Mouse (Mus musculus) intestine, embryonic 15.5 days (tissue): ENCODE data around the gene Gm28729. TPM values are rescaled to one million over a fixed set of nuclear protein-coding genes. Genes with fewer than 3 reads are reported as not detected.
A peak's percentile ranks its signal among the peaks of the same experiment; 100 is the strongest.

Experiments used
- ATAC-seq: fragments of 200-750 bp; cut with Nextera tagmentation; 2 replicates; pipeline ENCODE4 v1.8.0; 2017; ENCODE audit warnings: moderate TSS enrichment, moderate library complexity
- H3K27ac ChIP-seq: fragments of 300-500 bp; sonication (generic); 2 replicates; pipeline ENCODE4 v1.5.1; 2015; ENCODE audit warnings: mild to moderate bottlenecking, inconsistent platforms
- H3K27me3 ChIP-seq: fragments of 300-500 bp; sonication (generic); replicated peaks from 2 replicates; pipeline ENCODE4 v1.6.1; 2015; ENCODE audit warnings: inconsistent platforms
- H3K36me3 ChIP-seq: fragments of 300-500 bp; sonication (generic); 2 replicates; pipeline ENCODE4 v1.6.1; 2015; ENCODE audit warnings: inconsistent platforms
- H3K4me1 ChIP-seq: fragments of 300-500 bp; sonication (generic); replicated peaks from 2 replicates; pipeline ENCODE4 v1.6.1; 2015; ENCODE audit warnings: inconsistent platforms
- H3K4me2 ChIP-seq: fragments of 300-500 bp; sonication (generic); replicated peaks from 2 replicates; pipeline ENCODE4 v1.6.1; 2015; ENCODE audit warnings: mild to moderate bottlenecking, inconsistent platforms
- H3K4me3 ChIP-seq: fragments of 300-500 bp; sonication (generic); replicated peaks from 2 replicates; pipeline ENCODE4 v1.5.1; 2015; ENCODE audit warnings: inconsistent platforms
- H3K9ac ChIP-seq: fragments of 300-500 bp; sonication (generic); 2 replicates; pipeline ENCODE4 v1.6.1; 2015; ENCODE audit warnings: inconsistent platforms
- H3K9me3 ChIP-seq: fragments of 300-500 bp; sonication (generic); 2 replicates; pipeline ENCODE4 v1.6.1; 2016; ENCODE audit warnings: inconsistent platforms
- WGBS: fragments of 180-500 bp; shearing (Covaris S2); methylation state at CpG from one replicate; pipeline ENCODE4 v1.1.7; 2015; 5-methylcytosine and 5-hydroxymethylcytosine counted together
- polyA plus RNA-seq: library from polyadenylated mRNA; unstranded; fragments of >200 nt; fragmentation: Nextera tagmentation; extraction: Ambion mirVana; gene quantifications from 2 replicates; pipeline ENCODE4 v1.2.1, GENCODE M21; 2015

Gene Gm28729
- polyA plus RNA-seq, result not detected in 2 replicates

- no peaks in the 10 kb centered on the region for H3K27me3 ChIP-seq
- WGBS, result 48% methylated on average over 12 of the region's 12 CpGs
- no peaks in the 10 kb centered on the region for H3K9me3 ChIP-seq
- no peaks in the 10 kb centered on the region for H3K4me1 ChIP-seq
- H3K4me2 ChIP-seq, result no peak within 1 kb of the TSS
- H3K4me3 ChIP-seq, result no peak within 1 kb of the TSS
- no peak within 1 kb of the TSS for H3K27ac ChIP-seq
- ATAC-seq, result 0 out of 2 replicates have a peak, but pooled peaks have one; percentile 31
- H3K9ac ChIP-seq, result no peak within 1 kb of the TSS
- H3K36me3 ChIP-seq, result no peaks in the 10 kb centered on the region
Measured at GRCm38 (mm10) chr9:96524972-96525506, at the start of gene Gm28729. Gene Gm28729, minus strand, starts transcription at chr9:96525264.

GRCm38 (mm10) chr9:96573252-96573651 is 48.2 kb upstream of the Gm28729 start:
- no peaks in the 10 kb centered on the region for H3K9me3 ChIP-seq
- H3K36me3 ChIP-seq, result no peaks in the 10 kb centered on the region
- 9% methylated on average over 1 of the region's 1 CpGs for WGBS
- no peaks in the 10 kb centered on the region for H3K4me1 ChIP-seq
- no peak overlapping the region for H3K4me2 ChIP-seq
- H3K4me3 ChIP-seq, result no peak overlapping the region
- H3K9ac ChIP-seq, result no peak overlapping the region
- no peak for ATAC-seq
- H3K27me3 ChIP-seq, result no peaks in the 10 kb centered on the region
- no peak overlapping the region for H3K27ac ChIP-seq

- no peak overlapping the region for H3K9ac ChIP-seq
Measured at GRCm38 (mm10) chr9:96572754-96573153, 47.7 kb upstream of the Gm28729 start.

DNA sequence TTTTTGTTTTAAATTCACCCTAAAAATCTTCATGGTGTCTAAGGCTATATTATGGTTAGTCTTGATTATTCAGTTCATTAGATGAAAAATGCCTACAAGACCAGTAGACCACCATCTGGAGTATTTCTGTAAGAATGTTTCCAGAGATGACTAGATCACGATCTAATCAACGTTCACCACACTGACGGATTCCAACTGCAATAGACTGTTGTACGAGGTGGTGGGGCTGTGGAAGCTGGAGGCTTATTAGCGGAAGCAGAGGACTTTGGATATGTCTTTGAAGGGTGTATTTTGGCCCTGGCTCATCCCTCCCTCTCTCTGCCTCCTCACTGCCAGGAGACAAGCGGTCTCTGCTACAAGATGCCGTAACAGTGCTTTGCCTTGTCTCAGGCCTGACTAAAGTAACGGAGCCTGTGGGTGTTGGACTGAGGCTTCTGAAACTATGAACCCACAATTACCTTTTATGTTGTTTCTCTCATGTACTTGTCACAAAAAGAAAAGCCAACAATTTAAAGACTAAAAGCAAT is 41.5 kb upstream of the Gm28729 start:
- no peak for ATAC-seq
- Histone ChIP-seq H3K4me3 (no peak overlapping the region), H3K27ac (no peak overlapping the region), H3K4me1 (no peaks in the 10 kb centered on the region), H3K9me3 (no peaks in the 10 kb centered on the region), H3K27me3 (no peaks in the 10 kb centered on the region), H3K36me3 (0 out of 2 replicates have a peak, but pooled peaks cover 4% of the 10 kb centered on the region), H3K9ac (no peak overlapping the region), H3K4me2 (no peak overlapping the region)
- 81% methylated on average over 8 of the region's 8 CpGs for WGBS

More at GRCm38 (mm10) chr9:96572754-96573153, 47.7 kb upstream of the Gm28729 start:
- H3K27me3 ChIP-seq, result no peaks in the 10 kb centered on the region
- H3K36me3 ChIP-seq, result no peaks in the 10 kb centered on the region
- H3K9me3 ChIP-seq, result no peaks in the 10 kb centered on the region
- ATAC-seq, result no peak
- 83% methylated on average over 9 of the region's 9 CpGs for WGBS
- no peaks in the 10 kb centered on the region for H3K4me1 ChIP-seq
- no peak overlapping the region for H3K27ac ChIP-seq
- H3K4me2 ChIP-seq, result no peak overlapping the region
- no peak overlapping the region for H3K4me3 ChIP-seq

GRCm38 (mm10) chr9:96563501-96563900 is 38.4 kb upstream of the Gm28729 start:
- 92% methylated on average over 4 of the region's 4 CpGs for WGBS
- H3K36me3 ChIP-seq, result 0 out of 2 replicates have a peak, but pooled peaks cover 12% of the 10 kb centered on the region

DNA sequence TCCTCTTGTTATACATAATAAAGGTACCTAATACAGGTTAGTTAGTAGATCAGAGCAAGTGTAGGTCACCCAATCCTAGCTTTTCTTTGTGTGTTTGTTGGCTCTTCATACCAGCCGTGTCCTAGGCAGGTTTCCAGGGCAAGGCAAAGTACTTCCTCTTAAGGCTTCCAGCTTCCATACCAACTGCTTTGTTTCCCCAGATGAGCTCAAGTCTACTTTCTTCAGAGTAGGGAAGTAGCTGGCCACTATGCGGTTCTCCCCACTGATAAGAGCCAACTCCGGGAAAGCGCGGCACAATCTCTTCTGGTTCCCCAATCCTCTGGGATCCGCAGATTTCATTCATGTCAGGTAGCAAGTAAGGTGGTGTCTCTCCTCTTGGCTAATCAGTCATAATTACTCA is 34.1 kb upstream of the Gm28729 start:
- H3K4me1 ChIP-seq, result no peaks in the 10 kb centered on the region
- 0 out of 2 replicates have a peak, but pooled peaks cover 8% of the 10 kb centered on the region for H3K36me3 ChIP-seq
- no peak overlapping the region for H3K9ac ChIP-seq
- no peak overlapping the region for H3K4me3 ChIP-seq
- no peak for ATAC-seq
- WGBS, result 92% methylated on average over 6 of the region's 6 CpGs
- no peaks in the 10 kb centered on the region for H3K27me3 ChIP-seq
- H3K9me3 ChIP-seq, result no peaks in the 10 kb centered on the region
- H3K27ac ChIP-seq, result no peak overlapping the region
- no peak overlapping the region for H3K4me2 ChIP-seq

More at GRCm38 (mm10) chr9:96563501-96563900, 38.4 kb upstream of the Gm28729 start:
- Histone ChIP-seq H3K27me3 (no peaks in the 10 kb centered on the region), H3K27ac (no peak overlapping the region), H3K9me3 (no peaks in the 10 kb centered on the region), H3K4me2 (no peak overlapping the region), H3K4me3 (no peak overlapping the region), H3K9ac (no peak overlapping the region), H3K4me1 (no peaks in the 10 kb centered on the region)
- ATAC-seq, result no peak

DNA sequence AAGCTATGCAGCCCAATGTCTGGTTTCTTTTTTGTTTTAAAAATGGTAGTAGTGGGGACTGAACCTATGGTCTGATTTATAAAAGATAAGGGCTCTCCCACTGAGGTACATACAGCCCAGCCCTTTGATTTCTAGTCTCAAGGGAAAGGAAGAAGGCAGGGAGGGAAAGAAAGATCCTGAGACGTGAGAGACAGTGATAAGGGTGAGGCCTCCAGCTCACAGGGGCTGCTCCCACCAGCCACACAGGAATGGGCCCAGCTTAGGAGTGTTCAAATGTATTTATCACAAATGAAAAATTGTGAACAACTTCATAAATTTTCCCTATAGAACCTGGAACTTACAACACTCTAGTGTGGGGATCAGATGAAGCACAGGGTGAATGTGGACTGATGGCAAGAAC is 33.5 kb upstream of the Gm28729 start:
- 78% methylated on average over 1 of the region's 1 CpGs for WGBS
- no peak overlapping the region for H3K9ac ChIP-seq
- H3K4me2 ChIP-seq, result no peak overlapping the region
- no peaks in the 10 kb centered on the region for H3K4me1 ChIP-seq
- H3K4me3 ChIP-seq, result no peak overlapping the region
- no peak overlapping the region for H3K27ac ChIP-seq
- no peak for ATAC-seq
- H3K9me3 ChIP-seq, result no peaks in the 10 kb centered on the region
- H3K27me3 ChIP-seq, result no peaks in the 10 kb centered on the region
- H3K36me3 ChIP-seq, result 0 out of 2 replicates have a peak, but pooled peaks cover 8% of the 10 kb centered on the region

DNA sequence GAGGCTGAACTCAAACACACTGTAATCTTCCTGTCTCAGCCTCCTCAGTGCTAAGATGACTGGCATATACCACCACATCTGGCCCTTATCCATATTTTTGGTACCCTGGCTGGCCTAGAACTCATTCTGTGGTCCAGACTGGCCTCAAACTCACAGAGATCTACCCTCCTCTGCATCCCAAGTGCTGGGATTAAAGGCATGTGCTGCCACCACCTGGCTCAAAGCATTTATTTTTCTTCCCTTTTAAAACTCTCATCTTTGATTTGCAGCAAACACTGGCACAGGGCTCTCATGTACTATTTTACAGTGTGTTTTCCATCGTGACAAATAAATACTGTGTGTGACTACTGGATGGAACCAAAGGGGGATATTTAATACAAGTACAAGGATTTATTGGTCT is 29.0 kb upstream of the Gm28729 start:
- ATAC-seq, result no peak
- Histone ChIP-seq H3K4me2 (no peak overlapping the region), H3K9ac (no peak overlapping the region), H3K4me1 (no peaks in the 10 kb centered on the region), H3K27ac (no peak overlapping the region), H3K27me3 (no peaks in the 10 kb centered on the region), H3K9me3 (no peaks in the 10 kb centered on the region), H3K4me3 (no peak overlapping the region), H3K36me3 (0 out of 2 replicates have a peak, but pooled peaks cover 6% of the 10 kb centered on the region)
- WGBS, result 84% methylated on average over 1 of the region's 1 CpGs

DNA sequence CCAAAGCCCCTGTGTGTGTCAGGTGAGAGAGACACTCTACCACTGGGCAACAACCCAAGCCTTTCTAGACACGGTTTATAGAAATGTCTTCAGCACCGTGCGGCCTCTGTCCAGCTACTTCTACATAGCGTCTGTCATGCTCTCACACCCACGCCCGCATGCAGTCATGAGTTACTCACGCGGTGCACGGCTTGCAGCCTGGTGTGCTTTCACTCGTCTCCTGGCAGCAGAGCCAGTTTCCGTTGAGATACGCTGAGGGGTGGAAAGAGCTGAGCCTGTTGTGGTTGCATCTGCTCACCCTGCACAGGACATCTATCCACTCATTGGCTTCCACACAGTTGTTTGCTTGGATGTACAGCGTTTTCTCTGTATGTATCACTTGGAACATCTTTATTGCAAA is 20.3 kb upstream of the Gm28729 start:
- H3K9ac ChIP-seq, result no peak overlapping the region
- H3K27ac ChIP-seq, result no peak overlapping the region
- H3K9me3 ChIP-seq, result no peaks in the 10 kb centered on the region
- H3K4me2 ChIP-seq, result no peak overlapping the region
- 0 out of 2 replicates have a peak, but pooled peaks cover 2% of the 10 kb centered on the region for H3K36me3 ChIP-seq
- WGBS, result 92% methylated on average over 13 of the region's 13 CpGs
- H3K27me3 ChIP-seq, result no peaks in the 10 kb centered on the region
- ATAC-seq, result no peak
- no peaks in the 10 kb centered on the region for H3K4me1 ChIP-seq
- H3K4me3 ChIP-seq, result no peak overlapping the region

DNA sequence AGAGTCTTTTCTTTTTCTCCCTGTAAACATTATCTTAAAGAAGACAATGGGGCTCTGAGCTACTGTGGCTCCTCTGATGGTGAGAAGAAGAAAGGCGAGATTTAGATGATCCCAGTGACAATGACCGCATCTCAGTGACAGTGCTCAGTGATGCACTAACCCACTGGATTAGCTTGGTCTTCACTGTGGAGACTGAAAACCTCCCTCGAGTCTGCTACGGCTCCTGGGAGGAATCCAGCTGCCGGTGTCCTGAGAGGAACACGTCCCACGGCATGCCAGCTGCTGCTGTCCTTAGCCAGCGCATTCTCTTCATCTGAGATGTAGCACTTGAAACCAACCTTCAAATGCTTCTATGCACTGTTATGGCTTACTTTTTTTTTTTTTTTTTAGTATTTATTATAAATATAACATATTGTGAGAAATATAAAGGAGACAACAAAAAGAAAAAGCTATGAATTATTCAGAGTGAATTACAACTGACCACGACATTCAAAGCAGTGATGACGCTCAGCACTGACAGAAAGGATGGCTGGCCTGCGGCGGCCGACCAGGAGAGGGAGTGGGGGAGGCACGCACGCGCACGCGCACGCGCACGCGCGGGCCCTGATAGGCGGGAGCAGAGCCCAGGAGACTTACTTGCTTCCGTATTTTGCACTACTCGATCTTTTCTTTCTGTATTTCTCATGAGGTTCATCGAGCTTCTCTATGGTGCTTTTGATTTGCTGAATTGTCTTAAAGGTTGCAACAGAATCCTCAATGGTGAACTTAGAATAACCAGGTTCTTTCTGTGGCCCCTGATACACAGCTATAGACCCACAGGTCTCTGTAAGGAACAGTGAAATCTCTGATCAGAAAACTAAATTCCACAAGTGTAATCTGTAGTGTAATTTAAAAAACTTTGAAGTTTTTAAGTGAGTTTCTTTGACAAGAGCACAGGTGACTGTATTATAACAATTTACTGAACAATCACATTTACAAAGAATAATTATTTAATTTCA is 18.9 kb upstream of the Gm28729 start:
- no peaks in the 10 kb centered on the region for H3K9me3 ChIP-seq
- peak overlapping the region; percentile 28; the same call in 1 of the 2 replicates for H3K4me2 ChIP-seq
- ATAC-seq, result peak; percentile 84
- H3K27ac ChIP-seq, result no peak overlapping the region
- WGBS, result 37% methylated on average over 27 of the region's 27 CpGs
- H3K9ac ChIP-seq, result no peak overlapping the region
- H3K36me3 ChIP-seq, result 0 out of 2 replicates have a peak, but pooled peaks cover 2% of the 10 kb centered on the region
- no peaks in the 10 kb centered on the region for H3K27me3 ChIP-seq
- no peaks in the 10 kb centered on the region for H3K4me1 ChIP-seq
- no peak overlapping the region for H3K4me3 ChIP-seq

DNA sequence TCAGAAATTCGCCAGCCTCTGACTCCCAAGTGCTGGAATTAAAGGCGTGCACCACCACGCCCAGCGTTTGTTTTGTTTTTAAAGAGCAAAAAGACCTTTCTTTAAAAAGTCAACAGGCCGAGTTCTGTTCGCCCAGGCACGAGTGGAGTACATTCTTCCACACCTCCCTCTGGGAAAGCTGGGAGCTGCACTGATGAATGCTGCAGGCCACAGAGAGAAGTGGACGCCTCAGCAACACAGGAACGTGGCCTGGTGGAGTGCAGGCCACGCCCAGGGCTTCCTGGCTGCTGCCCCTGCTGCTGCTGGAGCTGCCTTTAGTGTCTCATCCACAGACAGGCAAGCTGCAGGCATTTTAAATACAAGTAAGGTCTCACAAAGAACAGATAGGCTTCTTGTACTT is 13.9 kb upstream of the Gm28729 start:
- no peaks in the 10 kb centered on the region for H3K9me3 ChIP-seq
- 0 out of 2 replicates have a peak, but pooled peaks cover 2% of the 10 kb centered on the region for H3K36me3 ChIP-seq
- H3K27me3 ChIP-seq, result no peaks in the 10 kb centered on the region
- 55% methylated on average over 10 of the region's 10 CpGs for WGBS
- no peak for ATAC-seq
- no peak overlapping the region for H3K4me3 ChIP-seq
- H3K9ac ChIP-seq, result no peak overlapping the region
- H3K4me1 ChIP-seq, result peaks cover 12% of the 10 kb centered on the region
- H3K27ac ChIP-seq, result no peak overlapping the region
- no peak overlapping the region for H3K4me2 ChIP-seq

- H3K27me3 ChIP-seq, result no peaks in the 10 kb centered on the region
- 91% methylated on average over 6 of the region's 6 CpGs for WGBS
- ATAC-seq, result no peak
- H3K4me1 ChIP-seq, result peaks cover 18% of the 10 kb centered on the region
- no peak overlapping the region for H3K9ac ChIP-seq
- H3K4me3 ChIP-seq, result no peak overlapping the region
- H3K4me2 ChIP-seq, result peak overlapping the region; percentile 88
- H3K9me3 ChIP-seq, result no peaks in the 10 kb centered on the region
- H3K36me3 ChIP-seq, result no peaks in the 10 kb centered on the region
- no peak overlapping the region for H3K27ac ChIP-seq
Measured at GRCm38 (mm10) chr9:96537615-96537919, 12.5 kb upstream of the Gm28729 start.
